Mouse (Mus musculus): ENCODE data around the gene BC029722. TPM values are rescaled to one million over a fixed set of nuclear protein-coding genes. Genes with fewer than 3 reads are reported as not detected.

BC029722 gene
- total RNA-seq, 4 experiments from 2014 or later: 23.2 to 31.3 (median 27.6) TPM

DNA sequence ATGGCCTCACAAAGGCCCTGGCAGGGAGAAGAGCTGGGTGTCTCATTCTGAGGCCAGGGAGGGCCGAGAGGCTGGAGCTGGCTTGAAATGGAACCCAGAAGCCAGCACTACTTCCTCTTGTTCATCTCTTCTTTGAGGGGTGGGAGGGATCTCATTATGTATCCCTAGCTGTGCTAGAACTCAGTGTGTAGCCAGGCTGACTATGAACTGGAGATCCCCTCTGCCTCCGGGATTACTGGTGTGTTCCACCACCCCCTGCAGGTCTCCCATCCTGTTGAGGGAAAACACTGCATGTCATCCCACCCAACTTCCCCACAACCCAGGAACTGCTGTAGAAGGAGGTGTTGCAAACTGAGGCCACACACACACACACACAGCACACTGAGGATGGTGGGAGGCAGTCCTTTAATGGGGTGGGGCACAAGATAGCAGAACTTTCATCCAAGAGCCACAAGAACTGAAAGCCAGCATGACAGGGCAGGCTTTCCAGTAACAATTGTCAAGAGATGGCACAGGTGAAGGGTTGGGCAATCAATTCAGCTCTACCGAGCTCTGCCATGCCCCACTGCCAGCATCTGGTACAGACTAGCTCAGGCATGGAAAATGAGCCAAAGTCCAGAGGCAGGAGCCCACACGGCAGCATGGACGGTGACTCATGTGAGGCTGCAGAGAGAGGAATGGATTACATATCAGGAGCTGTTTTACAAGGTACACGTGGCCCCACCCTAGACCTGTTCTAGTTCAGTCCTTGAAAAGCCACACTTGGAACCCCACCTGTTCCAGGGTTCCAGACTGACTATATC lies 424 bp upstream of the BC029722 start:
- no peak for DNase-seq (ENCODE audit: low spot score in 2 of 2)

DNA sequence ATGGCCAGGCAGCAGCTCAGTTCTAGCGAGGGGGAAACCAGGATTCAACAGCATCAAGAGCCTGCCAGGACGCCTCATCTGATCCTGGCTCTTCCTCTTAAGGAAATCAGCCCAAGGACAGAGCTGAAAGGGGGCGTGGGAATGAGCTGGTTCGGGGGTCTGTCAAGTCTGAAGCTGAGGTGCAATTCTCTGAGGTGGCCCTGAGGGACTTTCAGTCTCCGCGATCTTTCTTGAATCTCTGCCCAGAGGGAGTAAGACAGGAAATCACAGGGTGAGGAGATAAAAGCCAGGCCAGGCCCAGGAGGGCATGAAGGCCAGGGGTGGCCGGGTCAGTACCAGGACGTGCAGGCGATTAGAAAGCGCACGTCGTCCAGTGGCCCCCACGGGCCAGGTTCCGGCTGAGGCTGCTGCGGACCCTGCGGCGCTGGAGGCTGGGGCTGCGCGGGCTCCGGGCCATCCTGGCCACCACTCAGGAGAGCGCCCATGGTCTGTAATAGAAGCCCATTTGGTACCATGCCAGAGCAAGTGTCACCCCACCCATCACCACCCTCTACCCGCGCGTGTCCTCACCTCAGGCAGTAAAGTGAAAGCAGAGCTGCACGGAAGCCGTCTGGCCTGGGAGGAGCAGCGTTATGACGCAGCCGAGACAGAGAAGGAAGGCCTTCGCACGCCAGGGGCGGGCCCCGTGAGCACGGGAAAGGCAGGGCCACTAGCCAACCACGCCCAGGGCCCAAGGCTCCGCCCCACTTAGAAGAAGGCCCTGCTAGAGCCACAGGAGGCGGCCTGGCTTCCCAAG lies 432 bp downstream of the BC029722 start:
- peak; percentile 95 to 97 for DNase-seq (ENCODE audit: low spot score in 2 of 2)

DNA sequence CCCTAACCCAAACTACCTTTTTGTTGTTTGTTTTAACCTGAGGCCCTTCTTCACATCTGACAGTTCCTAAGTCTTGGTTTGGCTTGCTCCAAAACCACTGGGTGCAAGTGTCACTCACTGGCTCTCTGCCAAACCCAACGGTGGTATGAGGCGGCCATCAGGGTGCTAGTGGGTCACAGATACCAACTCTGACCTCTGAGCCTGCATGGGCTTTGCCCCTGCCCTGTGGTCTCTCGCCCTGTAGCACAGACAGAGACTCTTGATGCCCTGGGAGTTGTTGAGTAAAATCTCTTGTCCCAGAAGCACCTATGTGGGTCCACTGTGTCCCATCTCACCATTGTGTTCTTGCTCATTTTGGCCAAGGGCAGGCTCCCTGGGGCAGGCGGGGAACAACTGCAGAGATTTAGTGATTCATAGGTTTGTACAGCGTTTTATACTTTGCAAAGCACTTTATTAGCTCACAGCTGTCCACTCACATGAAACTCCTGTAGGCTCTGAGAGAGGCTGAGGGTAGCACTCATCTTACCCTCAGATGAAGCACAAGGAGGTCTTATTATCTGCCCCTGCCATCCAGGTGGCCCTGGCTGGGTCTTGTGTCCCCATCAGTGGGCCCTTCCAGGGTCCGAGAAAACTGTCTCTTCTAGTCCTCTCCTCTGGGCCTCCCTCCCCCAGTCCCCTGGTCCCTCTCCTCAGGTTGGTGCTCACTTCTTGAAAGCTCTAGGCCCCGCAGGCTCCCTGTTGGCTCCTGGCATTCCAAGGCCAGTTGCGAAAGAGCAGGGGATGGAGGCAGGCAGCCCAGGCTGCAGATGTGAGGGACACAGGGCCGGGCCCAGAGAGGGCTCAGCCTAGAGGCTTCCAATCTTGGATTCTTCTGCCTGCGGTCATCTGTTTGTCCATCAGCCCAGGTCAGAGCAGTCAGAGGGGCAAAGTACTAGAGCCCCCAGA lies 1.7 kb downstream of the BC029722 start:
- DNase-seq (ENCODE audit: low spot score in 2 of 2): peak in 1 of 2 experiments; percentile 42

DNA sequence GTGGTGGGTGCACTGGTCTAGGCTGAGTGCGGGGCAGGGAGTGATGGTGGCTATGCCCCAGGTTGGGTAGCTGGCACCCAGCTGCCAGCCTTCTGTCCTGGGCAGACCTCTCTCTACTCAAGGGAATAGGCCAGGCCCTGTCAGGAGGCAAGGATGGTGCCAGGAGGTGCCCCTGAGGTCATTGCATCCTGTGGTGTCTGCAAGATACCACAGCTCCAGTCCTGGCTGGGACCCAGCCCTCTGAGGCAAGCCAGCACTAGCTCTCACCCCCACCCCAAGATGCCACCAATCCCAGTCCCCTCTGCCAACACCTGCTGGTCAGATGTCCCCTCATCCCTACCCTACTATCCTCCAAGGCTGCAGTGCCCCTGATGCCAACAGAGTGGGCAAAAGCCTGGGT lies 3.0 kb downstream of the BC029722 start:
- no peak for DNase-seq (ENCODE audit: low spot score in 2 of 2)

DNA sequence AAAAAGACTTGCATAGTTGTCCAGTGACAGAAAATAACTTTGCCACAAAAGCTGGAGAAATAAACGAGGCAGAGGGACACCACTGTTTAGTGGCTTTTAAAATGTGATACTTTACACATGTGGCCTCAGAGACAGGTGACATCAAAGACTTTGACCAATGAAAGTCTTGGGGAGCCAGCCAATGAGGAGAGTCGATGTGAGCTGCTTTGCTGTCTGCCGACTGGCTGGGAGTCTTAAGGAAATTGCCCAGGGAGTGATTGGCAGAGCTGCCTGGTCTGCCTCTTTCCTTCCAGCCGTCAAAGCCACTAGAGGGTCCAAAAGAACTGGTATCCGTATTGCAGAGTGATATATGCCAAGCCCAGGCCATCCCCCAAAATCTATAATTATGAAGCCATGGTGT lies 4.4 kb downstream of the BC029722 start:
- DNase-seq (ENCODE audit: low spot score in 2 of 2): no peak

DNA sequence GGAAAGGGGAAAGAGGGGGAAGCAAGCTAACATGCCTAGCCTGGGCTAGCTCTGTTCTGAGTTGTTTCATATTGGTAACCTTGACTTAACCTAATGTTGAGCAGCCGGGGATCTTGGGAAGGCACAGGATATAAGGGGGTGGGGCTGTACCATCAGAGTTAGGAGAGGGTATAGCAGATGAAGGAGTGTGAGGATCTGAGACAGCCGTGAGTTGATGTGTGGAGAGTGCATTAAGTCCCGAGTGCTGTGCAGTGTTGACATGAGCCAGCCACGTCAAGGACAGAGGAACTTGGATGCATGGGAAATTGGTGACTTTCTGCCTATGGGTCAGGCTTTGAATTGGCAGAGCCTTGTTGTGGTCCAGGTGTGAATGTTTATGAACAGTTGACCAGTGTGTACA lies 6.6 kb downstream of the BC029722 start:
- no peak for DNase-seq (ENCODE audit: low spot score in 2 of 2)

DNA sequence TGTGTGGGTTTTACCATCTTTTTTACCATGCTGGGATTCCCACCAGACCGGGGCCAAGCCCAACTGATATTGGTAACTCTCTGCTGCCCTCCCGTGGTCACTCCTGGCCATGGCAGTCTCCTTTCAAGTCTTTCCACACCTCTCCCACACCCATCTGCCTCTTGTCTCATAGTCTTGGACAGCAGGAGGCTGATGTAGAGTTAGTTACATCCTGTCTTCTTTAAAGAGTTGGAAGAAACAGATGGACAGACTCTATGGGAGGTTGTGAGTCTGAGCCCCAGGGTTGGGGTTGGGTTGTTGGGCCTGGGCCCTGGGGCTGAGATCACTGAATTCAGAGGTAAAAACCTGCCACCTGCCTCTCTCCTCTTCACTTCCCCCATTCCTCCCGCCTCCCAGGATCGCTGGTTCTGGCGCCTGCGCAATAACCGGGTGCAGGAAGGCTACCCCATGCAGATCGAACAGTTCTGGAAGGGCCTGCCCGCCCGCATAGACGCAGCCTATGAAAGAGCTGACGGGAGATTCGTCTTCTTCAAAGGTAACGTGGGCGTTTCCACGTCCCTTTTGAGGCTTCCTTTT lies 7.3 kb downstream of the BC029722 start:
- DNase-seq (ENCODE audit: low spot score in 2 of 2): peak; percentile 65 to 73

DNA sequence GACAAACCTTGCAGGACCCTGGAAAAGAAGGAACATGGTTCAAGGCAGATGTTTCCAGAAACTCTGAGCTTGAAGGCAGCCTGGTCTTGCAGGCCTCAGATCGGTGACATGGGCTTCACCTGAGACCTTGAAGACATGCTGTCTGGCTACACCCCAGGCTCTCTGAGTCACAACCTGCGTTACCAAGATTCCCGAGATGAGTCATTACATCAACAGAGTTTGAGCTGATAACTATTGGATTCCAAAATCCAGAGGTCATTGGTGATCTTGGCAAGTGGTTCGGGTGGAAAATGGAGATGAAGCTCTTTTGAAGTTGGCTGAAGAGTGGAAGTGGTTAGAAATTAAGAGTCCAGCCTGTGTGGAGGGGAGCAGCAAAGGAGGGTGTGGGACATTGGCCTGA lies 9.6 kb downstream of the BC029722 start:
- DNase-seq (ENCODE audit: low spot score in 2 of 2): no peak

DNA sequence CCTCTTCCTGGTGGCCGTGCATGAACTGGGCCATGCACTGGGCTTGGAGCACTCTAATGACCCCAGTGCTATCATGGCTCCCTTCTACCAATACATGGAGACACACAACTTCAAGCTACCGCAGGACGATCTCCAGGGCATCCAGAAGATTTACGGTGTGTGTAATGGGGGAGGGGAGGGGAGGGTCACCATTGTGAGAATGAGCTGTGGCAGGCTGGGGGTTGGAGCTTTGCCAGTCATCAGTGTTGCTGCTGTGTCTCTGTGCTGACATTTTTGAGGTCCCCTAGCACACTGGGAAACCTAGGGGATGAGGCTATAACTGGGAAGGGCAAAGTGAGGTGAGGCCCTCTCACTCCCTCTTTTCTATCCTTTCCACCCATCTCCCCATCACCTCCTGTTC lies 11.8 kb downstream of the BC029722 start:
- DNase-seq (ENCODE audit: low spot score in 2 of 2): no peak

DNA sequence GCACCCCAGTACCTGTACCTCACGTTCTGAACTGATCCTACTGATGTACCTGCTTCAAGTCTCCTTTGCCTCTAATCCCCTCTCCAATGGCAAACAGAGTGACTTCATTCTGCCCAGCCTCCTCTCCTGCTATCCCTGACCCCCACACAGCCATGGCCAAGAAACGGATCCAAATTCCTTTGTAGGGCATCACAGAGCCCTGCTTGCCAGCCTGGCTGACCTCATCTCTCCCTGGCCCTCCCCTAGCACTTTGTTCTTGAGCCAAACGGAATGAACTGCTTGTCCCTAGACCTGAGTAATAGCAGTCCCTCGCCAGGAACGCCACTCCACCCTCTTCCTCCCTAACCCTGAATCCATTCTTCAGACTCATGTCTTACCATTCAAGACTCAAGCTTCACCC lies 12.7 kb downstream of the BC029722 start:
- DNase-seq (ENCODE audit: low spot score in 2 of 2): no peak

DNA sequence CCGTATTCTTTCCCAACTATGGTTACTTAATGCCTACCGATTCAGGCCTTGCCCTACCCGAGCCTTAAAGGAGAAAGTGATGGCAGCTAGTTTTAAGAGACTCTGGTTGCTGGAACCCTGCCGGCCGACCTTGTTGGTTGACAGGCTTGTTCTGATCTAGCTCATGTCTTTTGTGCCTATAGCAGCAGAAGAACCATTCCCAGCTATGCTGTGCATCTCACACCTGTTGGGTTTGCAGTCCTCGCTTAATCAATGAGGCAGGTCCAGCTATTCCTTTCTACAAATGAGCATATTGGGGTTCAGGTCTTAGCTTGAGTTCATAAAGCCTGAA lies 13.3 kb downstream of the BC029722 start:
- no peak for DNase-seq (ENCODE audit: low spot score in 2 of 2)

DNA sequence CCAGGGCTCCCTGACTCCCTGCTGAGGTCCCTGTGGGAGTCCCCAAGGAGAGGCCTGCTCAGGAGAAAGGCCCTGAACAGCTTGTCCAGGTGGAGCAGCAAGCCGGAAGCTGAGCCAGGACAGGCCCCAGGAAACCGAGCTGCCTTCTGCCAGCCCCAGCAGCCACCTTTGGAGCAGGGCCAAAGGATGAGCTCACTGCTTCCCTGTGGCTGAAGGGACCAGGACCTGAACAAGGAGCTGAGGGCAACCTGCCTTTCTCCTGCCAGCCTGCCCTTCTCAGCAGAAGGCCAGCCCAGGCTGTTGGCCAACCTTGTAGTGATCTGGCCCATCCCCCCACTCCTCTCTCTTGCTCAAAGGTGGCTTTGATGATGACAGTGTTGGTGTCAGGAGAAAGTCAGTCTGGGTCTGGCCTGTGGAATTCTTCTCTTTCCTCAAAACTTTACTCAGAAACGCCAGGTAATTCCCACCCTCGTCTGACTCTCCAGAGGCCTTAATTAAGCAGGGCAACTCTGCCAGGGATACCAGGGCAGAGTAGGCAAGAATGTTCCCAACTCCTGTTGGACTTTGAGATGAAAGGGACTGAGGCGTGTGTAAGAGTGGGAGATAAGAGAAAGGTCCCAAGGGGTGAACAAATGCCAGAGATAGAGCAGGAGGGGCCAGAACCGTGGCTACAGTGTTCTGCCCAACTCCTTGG lies 13.8 kb downstream of the BC029722 start:
- DNase-seq (ENCODE audit: low spot score in 2 of 2): peak; percentile 45 to 56

DNA sequence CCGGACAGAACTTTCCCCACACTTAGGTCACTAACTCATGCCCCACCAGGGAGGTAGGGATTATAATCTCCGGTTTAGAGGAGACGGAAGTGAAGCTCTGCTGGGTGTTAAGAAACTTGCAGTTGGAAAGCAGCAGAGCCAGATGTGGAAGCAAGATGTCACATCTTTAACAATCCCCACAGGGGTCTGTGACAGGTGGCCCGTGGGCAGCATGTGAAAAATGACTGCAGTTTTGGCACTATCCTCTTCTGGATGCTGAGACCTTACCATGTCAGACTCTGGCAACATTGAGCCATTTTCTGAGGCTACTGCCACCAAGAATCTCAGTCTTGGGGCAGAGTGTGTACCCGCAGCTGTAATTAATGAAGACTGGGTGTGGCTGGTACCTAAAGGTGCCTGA lies 15.2 kb downstream of the BC029722 start:
- no peak for DNase-seq (ENCODE audit: low spot score in 2 of 2)

DNA sequence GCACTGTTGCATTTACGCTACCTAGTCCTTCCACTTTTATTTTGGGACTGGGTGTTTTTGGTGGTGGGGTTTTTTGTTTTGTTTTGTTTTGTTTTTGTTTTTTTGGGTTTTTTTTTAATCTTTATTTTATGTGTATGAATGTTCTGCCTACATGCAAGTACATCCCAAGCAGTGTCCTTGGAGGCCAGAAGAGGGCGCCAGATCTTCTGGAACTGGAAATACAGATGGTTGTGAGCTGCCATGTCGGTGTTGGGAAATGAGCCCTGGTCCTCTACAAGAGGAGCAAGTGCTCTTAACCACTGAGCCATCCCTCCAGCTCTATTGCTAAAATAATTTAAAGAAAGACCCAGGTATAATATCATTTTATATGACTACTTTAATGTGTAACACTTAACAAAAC lies 16.5 kb downstream of the BC029722 start:
- no peak for DNase-seq (ENCODE audit: low spot score in 2 of 2)

DNA sequence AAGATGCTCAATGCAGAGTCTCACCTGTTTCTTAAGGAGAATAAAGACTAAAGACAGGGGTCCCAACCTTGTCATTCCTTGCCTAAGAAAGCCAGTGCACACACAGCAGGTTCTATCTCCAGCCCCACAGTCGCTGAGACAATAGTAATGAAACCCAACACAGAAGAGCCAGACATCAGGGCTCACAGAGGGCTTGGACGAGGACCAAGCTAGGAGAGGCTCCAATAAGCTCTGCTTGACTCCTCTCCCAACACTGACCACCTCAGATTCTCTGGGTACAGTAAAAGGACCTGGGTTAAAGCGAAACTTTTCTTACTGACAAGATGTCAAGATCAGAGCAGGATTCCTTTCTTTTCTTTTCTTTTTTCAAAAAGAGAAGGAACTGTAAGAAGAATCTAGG lies 20.6 kb downstream of the BC029722 start:
- no peak for DNase-seq (ENCODE audit: low spot score in 2 of 2)

DNA sequence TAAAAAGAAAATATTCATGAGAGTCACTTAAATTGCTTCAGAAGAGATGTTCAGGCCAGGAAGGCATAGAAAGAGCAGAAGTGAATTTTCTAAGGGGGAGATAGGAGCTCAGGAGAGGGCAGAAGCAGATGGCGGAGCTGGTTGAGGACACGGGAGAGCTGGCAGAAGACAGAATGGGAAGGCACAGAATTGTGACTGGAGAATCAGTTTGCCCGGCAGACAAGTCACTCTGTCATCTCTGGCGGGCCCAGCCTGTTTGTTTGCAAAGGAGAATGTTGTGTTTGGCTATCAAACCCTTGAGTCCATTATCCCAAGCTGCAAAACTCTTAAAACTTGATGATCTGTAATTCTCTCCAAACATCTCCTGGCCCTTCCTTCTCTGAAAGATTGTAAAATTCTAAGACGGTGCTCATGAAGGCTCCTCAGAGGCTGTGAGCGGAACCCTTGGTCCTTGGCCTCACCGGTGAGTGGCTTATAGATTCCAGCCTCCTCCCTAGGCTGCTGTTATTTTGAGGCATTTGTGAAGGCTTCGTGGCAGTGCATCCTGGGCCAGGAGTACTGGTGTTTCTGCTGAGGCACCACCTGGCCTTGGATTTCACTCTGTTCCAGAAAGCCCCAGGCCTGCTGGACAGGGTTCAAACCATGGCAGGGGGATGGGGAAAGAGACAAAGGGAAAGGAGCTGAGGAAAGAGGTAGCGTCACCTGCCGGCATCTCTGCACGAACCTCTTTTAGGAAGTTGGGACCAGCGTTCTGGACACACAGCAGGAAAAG lies 24.4 kb downstream of the BC029722 start:
- DNase-seq (ENCODE audit: low spot score in 2 of 2): no peak

DNA sequence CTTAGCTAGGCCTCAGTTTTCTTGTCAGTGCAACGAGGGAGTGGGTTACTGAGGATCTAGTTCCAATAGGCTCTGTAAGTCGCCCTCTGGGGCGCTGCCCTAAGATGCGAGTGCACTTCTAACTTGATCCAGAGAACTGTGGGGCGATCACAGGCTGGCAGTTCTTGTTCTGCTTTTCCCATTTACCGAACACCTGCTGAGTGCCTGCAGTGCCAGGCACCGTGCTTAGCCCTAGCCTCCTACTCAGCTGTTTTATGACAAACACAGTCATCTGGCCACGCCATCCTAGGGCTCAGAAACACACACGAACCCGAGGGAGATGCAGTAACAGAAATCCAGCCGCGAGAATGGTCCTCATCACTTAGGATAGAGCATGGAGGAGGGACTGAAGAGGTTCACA lies 26.3 kb downstream of the BC029722 start:
- DNase-seq (ENCODE audit: low spot score in 2 of 2): no peak

DNA sequence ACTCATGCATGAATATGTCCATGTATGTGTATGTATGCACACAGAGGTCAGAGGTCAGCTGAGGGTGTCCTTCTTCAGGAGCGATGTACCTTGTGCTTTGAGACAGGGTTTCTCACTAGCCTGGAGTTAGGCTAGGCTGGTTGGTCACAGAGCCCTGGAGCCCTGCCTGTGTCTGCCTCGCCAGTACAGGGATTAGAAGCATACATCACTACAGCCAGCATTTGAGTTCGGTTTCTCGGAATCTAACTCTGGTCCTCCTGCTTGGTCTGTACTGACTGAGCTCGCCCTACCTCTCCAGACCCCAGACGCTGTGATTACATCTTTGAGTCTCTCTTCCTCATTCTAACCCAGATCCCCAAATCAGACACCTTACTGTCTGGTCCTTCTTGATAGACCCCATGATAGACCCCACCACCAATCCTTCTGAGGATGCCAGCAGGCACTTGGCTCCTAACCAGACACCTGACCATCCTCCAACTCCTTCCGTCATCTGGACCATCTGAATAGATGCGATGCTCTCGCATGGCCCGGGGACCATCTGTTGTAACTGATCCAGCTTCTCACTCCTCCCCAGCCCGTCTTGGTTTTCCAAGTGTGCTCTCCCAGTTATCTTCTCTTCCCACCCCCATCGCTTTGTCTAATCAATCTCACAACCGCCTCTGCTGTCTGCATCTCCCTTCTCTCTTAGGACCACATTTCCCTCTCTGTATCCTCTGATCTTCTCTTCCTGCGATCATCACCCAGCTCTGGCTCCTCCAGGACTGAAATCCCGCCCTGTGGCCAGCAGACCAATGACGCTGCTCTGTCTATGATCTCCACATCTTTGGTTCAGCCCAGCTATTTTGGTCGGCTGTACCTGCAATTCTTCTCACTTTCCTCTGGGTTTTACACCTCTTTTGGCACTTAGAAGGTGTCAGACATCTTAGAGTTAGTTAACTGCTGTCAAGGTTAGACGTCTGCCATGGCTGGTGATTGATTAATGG lies 31.0 kb downstream of the BC029722 start:
- no peak for DNase-seq (ENCODE audit: low spot score in 2 of 2)

DNA sequence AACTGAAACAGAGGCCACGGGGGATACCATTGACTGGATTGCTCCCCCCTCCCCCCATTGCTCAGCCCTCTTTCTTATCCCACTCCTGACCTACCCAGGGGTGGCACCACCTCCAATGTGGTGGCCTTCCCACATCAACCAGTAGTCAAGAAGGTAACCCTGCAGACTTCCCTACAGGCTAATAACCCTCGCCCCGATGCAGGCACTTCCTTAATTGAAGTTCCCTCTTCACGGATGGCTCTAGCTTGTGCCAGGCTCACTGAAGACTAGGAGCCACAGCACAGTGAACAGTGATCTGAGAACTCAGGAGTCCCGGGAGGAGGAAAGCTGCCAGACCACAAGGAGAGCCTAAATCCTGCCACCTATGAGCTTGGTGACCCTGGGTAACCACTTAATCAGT lies 32.3 kb downstream of the BC029722 start:
- no peak for DNase-seq (ENCODE audit: low spot score in 2 of 2)

Data from gastrocnemius, adult 8-10 months (tissue).